Mouse (Mus musculus) R1 (cell line): ENCODE data around the gene Cct4.
A peak's percentile ranks its signal among the peaks of the same experiment; 100 is the strongest.

ENCODE experiments used
- DNase-seq: peaks from one replicate; pipeline ENCODE4 v3.0.0-alpha.2; 2018; ENCODE audit warnings: low read depth, low spot score

Cct4 gene

DNA sequence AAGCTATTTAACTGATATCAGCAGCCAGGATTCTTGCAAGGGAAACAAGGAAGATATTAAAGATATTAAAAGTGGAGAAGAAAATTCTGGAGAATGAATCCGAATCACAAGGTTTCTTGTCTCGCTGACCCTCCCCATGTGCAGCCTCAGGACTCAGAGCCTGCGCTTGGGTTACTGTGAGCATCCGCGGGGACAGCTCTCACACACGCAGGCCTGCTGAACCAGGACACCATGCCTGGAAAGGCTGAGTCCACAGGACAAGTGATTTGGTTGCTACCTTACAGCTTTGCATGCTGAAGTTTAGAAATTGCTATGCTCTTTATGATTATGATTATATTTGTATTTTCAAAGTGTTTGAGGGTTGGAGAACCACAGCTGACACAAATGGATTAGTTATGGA lies 39.1 kb downstream of the Cct4 start:
- DNase-seq = no peak

DNA sequence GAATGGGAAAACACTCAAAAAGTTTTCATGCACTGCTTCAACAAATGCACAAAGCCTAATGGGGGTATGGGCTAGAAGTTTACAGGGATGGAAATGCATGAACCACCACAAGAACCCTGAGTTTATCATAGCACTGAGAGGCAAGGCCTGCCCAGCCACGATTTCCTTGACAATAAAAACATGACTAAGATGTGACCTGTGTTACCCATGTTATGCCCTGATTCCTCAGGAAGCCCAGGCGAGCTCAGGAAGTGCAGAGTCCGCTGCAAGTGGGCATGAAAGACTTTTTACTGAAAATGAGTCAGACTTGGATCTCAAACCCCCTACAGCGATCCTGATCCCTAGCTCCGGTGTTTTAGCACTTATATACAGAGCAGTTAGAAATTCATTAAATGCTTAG lies 56.9 kb downstream of the Cct4 start:
- DNase-seq = peak; percentile 60

DNA sequence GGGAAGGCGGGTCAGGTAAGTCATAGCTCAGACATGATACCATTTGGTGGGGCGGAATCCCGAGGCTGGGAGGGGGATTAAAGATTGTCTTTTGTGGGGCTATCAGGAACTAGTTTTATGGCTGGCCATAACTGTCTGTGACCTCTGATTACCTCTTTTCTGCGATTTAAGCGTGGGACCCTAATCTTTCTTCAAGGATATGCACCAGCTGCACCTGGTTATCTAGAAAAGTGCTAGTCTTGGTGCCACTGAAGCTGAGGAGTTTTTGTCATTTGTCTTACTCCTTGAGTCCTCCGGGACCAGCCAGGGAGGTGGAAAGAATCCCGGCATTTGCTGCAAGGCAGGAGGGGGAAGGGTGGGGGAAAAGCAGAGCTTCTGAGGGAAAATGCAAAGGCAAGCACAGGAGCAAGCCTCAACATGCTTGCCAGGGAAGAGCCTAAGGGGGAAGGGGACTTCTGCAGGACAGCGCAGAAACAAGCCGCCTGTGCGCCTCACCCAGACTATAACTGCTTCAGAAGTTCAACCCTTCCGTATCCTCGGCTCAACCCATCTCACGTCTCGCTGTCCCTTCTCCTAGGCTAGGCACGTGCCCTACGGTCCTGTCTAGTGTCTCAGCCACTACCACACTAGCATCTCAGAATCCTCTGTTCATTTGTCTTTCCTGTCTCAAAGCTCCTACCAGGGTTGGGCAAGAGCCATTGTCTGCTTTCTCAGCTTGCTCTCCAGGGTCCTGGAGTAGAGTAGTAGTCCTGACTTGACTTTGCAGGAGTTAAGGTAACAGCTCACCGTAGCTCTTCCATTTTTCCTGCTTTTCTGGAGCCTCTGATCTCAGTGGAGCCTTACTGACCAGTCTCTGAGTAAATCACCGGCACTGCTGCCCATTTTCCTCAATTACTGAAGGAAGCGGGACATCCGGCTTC lies 57.6 kb downstream of the Cct4 start:
- DNase-seq = peak; percentile 80

DNA sequence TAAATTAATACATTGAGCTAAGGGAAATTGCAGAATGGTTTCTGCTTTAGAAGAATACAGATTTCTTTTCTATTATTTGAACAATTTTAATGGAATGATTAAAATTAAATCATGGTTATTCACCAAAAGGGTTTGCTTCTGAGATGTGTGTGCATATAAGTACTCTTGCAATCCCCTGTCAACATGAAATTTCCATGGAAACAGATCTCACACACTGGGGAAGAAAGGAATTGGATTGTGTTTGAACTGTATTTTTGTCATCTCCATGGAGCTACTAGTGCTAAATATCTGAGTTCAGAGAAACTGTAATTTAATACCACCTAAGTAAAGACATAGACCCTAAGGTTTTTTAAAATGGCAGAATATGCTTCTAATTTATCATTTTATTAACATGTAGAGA lies 59.3 kb downstream of the Cct4 start:
- DNase-seq = no peak

DNA sequence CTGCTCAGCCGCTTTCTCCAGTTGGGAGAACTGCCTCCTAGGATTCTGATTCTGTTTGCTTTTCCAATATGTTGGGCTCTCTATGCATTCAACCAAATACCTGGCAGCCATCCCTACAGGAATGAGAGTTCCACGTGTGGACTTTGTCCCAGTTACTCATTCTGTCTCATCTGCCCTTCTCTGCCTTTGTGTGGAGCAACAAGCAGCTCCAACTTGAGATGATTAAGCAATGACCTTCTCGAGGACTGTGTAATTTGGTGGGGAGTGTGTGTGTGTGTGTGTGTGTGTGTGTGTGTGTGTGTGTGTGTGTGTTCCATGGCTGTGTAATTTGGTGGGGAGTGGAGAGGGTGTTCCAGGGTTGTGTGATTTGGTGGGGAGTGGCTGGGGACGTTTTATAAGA lies 62.0 kb downstream of the Cct4 start:
- no peak for DNase-seq
